Mouse (Mus musculus) brain, embryonic 14.5 days (tissue): ENCODE data around the gene Tymp.

Source experiments
- CTCF ChIP-seq: fragments of 200-500 bp; IDR thresholded peaks from 2 replicates; pipeline ENCODE4 v1.5.1; 2012; ENCODE audit warnings: inconsistent platforms, mild to moderate bottlenecking, moderate library complexity, borderline replicate concordance; ENCODE audit not compliant: insufficient read depth, insufficient read length; ENCODE audit errors: extremely low read depth
- POLR2A ChIP-seq: fragments of 200-500 bp; IDR thresholded peaks from 2 replicates; pipeline ENCODE4 v1.6.1; 2012; ENCODE audit warnings: mild to moderate bottlenecking, inconsistent platforms, borderline replicate concordance; ENCODE audit not compliant: poor library complexity, insufficient read depth, insufficient read length, severe bottlenecking; ENCODE audit errors: extremely low read depth

DNA sequence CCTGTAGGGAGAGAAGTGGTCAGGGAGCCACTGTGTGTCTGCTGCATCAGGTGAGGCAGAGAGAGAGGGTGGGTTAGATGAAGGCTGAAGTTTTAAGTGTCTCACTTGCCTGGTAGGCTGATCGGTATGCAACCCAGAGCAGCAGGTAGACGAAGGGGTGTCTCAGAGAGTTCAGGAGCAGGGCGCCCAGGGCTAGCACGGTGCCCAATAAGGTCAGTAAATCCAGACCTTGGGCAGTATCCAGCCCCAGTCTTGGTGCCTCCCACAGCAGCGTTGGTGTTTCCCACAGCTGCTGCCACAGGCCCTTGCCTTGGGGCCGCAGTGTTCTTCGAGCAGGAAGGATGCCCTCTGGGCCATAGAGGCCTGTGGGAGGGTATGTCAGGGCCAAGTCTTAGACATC lies 22.4 kb downstream of the Tymp start:
- TF ChIP-seq CTCF: no peak
- no peak for TF ChIP-seq POLR2A
